9 mouse cellular contexts compared by ENCODE assay signal in genomic region chr10:80281921-80282371, GRCm38 (mm10). TPM values are rescaled to one million over a fixed set of nuclear protein-coding genes. Genes with fewer than 3 reads are reported as not detected.
A peak's percentile ranks its signal among the peaks of the same experiment; 100 is the strongest.
DNase-seq lines count a peak whose midpoint lies in the region; ATAC-seq lines count a peak whose summit lies in the region.
"Had no signal": no experiment of that assay in that cellular context is flagged by ENCODE, and none has a peak within 500 bp of the region (broad histone marks: within the 10 kb centered on the region; RNA-seq: fewer than 3 reads in every experiment).

No protein-coding gene starts in this region.

- H3K36me3 ChIP-seq in neural tube, embryonic 12.5 days: peaks cover 95% of the 10 kb centered on the region
- H3K36me3 ChIP-seq in stomach, embryonic 14.5 days (ENCODE audit: control insufficient read depth, insufficient read depth, low read length): peaks cover 90% of the 10 kb centered on the region

- no peak overlapping the region for H3K4me2 ChIP-seq in neural tube, embryonic 12.5 days (replicated peaks)
- H3K4me2 ChIP-seq in stomach, embryonic 14.5 days (replicated peaks; ENCODE audit: low read depth, low read length): no peak overlapping the region
- H3K4me2 ChIP-seq: limb, embryonic 12.5 days had no signal

- no peak overlapping the region for H3K27ac ChIP-seq in neural tube, embryonic 12.5 days
- peak overlapping the region; percentile 28; the same call in 1 of the 2 replicates for H3K27ac ChIP-seq in stomach, embryonic 14.5 days (ENCODE audit: low read length)
- H3K27ac ChIP-seq: limb, embryonic 12.5 days had no signal

- H3K27me3 ChIP-seq in neural tube, embryonic 12.5 days (replicated peaks): no peaks in the 10 kb centered on the region
- H3K27me3 ChIP-seq in stomach, embryonic 14.5 days (ENCODE audit: control insufficient read depth, insufficient read depth, low read length): no peaks in the 10 kb centered on the region
- H3K27me3 ChIP-seq: limb, embryonic 12.5 days had no signal

- peak; percentile 63 for DNase-seq in cerebellum, adult 11-12 months
- DNase-seq in cerebellum, adult 8-10 months: no peak
- DNase-seq in neural tube, embryonic 10.5 days (ENCODE audit: extremely low spot score, low spot score): no peak
- peak; percentile 77 for DNase-seq in kidney, postnatal 14 days
- no peak for DNase-seq in left cerebral cortex, postnatal 14 days (ENCODE audit: low spot score in 2 of 2)
- DNase-seq in thymus, postnatal 4 days: no peak

- peaks cover 13% of the 10 kb centered on the region for H3K4me1 ChIP-seq in neural tube, embryonic 12.5 days
- no peaks in the 10 kb centered on the region for H3K4me1 ChIP-seq in stomach, embryonic 14.5 days (ENCODE audit: control insufficient read depth, insufficient read depth, low read length)
- H3K4me1 ChIP-seq: limb, embryonic 12.5 days had no signal

- no peak overlapping the region for H3K4me3 ChIP-seq in neural tube, embryonic 12.5 days
- H3K4me3 ChIP-seq in stomach, embryonic 14.5 days (ENCODE audit: low read depth, low read length): no peak overlapping the region
- H3K4me3 ChIP-seq: limb, embryonic 12.5 days had no signal

- WGBS in neural tube, embryonic 12.5 days: 63% methylated on average over 8 of the region's 8 CpGs
- WGBS in stomach, embryonic 14.5 days: 81% methylated on average over 8 of the region's 8 CpGs

- intact Hi-C loops in left cerebral cortex, postnatal 14 days (cut with DNase I): no loop called here

- ATAC-seq in neural tube, embryonic 12.5 days (ENCODE audit: low FRiP score, low read depth): peak; percentile 54; the same call in 1 of the 2 replicates
- ATAC-seq in stomach, embryonic 14.5 days (ENCODE audit: insufficient number of reproducible peaks, insufficient read depth, low FRiP score, low read depth): no peak

- no peak overlapping the region for H3K9ac ChIP-seq in neural tube, embryonic 12.5 days
- H3K9ac ChIP-seq in stomach, embryonic 14.5 days (replicated peaks; ENCODE audit: low read depth, low read length): no peak overlapping the region
- H3K9ac ChIP-seq: limb, embryonic 12.5 days had no signal

- H3K9me3 ChIP-seq in neural tube, embryonic 12.5 days: no peaks in the 10 kb centered on the region
- no peaks in the 10 kb centered on the region for H3K9me3 ChIP-seq in stomach, embryonic 14.5 days (ENCODE audit: control insufficient read depth, low read depth, low read length)
- H3K9me3 ChIP-seq: limb, embryonic 12.5 days had no signal

RNA-seq across cellular contexts. Expression of gene Rps15, which starts 10.3 kb away (rescaled TPM):
- polyA plus RNA-seq in neural tube, embryonic 12.5 days (2016; fragmentation: Nextera tagmentation; extraction: Ambion mirVana): 643 and 654 TPM in 2 replicates
- polyA plus RNA-seq in stomach, embryonic 14.5 days (2014; fragmentation: Nextera tagmentation; extraction: Ambion mirVana): 1,120 and 1,227 TPM in 2 replicates
- 100 to 1,000 TPM; 743 to 795 TPM for total RNA-seq in left cerebral cortex, postnatal 14 days (2021)

RNA-seq across cellular contexts. Expression of gene Apc2, which starts 13.8 kb away (rescaled TPM):
- 160 and 175 TPM in 2 replicates for polyA plus RNA-seq in neural tube, embryonic 12.5 days (2016; fragmentation: Nextera tagmentation; extraction: Ambion mirVana)
- polyA plus RNA-seq in stomach, embryonic 14.5 days (2014; fragmentation: Nextera tagmentation; extraction: Ambion mirVana): 8.1 and 8.7 TPM in 2 replicates
- 100 to 1,000 TPM; 131 to 139 TPM for total RNA-seq in left cerebral cortex, postnatal 14 days (2021)

RNA-seq across cellular contexts. Expression of gene Dazap1, which starts 20.7 kb away (rescaled TPM):
- 66.6 TPM in 2 replicates for polyA plus RNA-seq in neural tube, embryonic 12.5 days (2016; fragmentation: Nextera tagmentation; extraction: Ambion mirVana)
- polyA plus RNA-seq in stomach, embryonic 14.5 days (2014; fragmentation: Nextera tagmentation; extraction: Ambion mirVana): 48.6 and 51.3 TPM in 2 replicates
- 10 to 100 TPM; 84.3 to 84.9 TPM for total RNA-seq in left cerebral cortex, postnatal 14 days (2021)

RNA-seq across cellular contexts. Expression of gene Gamt, which starts 21.1 kb away (rescaled TPM):
- 37.9 and 38.6 TPM in 2 replicates for polyA plus RNA-seq in neural tube, embryonic 12.5 days (2016; fragmentation: Nextera tagmentation; extraction: Ambion mirVana)
- polyA plus RNA-seq in stomach, embryonic 14.5 days (2014; fragmentation: Nextera tagmentation; extraction: Ambion mirVana): 32.1 and 49.3 TPM in 2 replicates
- 10 to 100 TPM; 20.7 to 29.7 TPM for total RNA-seq in left cerebral cortex, postnatal 14 days (2021)

RNA-seq across cellular contexts. Expression of gene Ndufs7, which starts 33.0 kb away (rescaled TPM):
- 214 and 227 TPM in 2 replicates for polyA plus RNA-seq in neural tube, embryonic 12.5 days (2016; fragmentation: Nextera tagmentation; extraction: Ambion mirVana)
- 337 and 355 TPM in 2 replicates for polyA plus RNA-seq in stomach, embryonic 14.5 days (2014; fragmentation: Nextera tagmentation; extraction: Ambion mirVana)
- 100 to 1,000 TPM; 171 to 187 TPM for total RNA-seq in left cerebral cortex, postnatal 14 days (2021)

Comparison
In these comparisons a context has a peak if more than half of its experiments do, and no peak if none do; other contexts are left out.
1. DNase-seq: peak in cerebellum, adult 11-12 months (single experiment) and kidney, postnatal 14 days (single experiment); none in cerebellum, adult 8-10 months (single experiment), neural tube, embryonic 10.5 days (single experiment), left cerebral cortex, postnatal 14 days (0 of 2) and thymus, postnatal 4 days (single experiment).
2. RNA of gene Apc2, which starts 13.8 kb away (polyA plus RNA-seq): 160 to 175 TPM in neural tube, embryonic 12.5 days; 8.1 to 8.7 TPM in stomach, embryonic 14.5 days; every median in the first group is over 10 times any median in the second.